Mouse (Mus musculus) bone marrow macrophage, adult 2 months (primary cell): ENCODE data around the gene Abtb2.

Source experiments
- CTCF ChIP-seq: IDR thresholded peaks from 2 replicates; pipeline ENCODE4 v1.5.1; 2012; ENCODE audit warnings: low read depth, mild to moderate bottlenecking, low read length, moderate library complexity
- POLR2A ChIP-seq: IDR thresholded peaks from 2 replicates; pipeline ENCODE4 v1.6.1; 2012; ENCODE audit warnings: mild to moderate bottlenecking, low read depth, low read length, borderline replicate concordance

GRCm38 (mm10) chr2:103635731-103636487 is 69.8 kb downstream of the Abtb2 start:
- TF ChIP-seq POLR2A: no peak
- no peak for TF ChIP-seq CTCF
